Mouse (Mus musculus) retina, postnatal 1 day (tissue): ENCODE measurements around the gene Alox5.
"Not testable (repeated sequence)": the region's sequence is repeated elsewhere in the genome, so short reads cannot be mapped to it uniquely, and the experiment has no call there.

Experiments
- DNase-seq: peaks from one replicate; pipeline ENCODE4 v3.0.0-alpha.2; 2012

Alox5 gene

DNA sequence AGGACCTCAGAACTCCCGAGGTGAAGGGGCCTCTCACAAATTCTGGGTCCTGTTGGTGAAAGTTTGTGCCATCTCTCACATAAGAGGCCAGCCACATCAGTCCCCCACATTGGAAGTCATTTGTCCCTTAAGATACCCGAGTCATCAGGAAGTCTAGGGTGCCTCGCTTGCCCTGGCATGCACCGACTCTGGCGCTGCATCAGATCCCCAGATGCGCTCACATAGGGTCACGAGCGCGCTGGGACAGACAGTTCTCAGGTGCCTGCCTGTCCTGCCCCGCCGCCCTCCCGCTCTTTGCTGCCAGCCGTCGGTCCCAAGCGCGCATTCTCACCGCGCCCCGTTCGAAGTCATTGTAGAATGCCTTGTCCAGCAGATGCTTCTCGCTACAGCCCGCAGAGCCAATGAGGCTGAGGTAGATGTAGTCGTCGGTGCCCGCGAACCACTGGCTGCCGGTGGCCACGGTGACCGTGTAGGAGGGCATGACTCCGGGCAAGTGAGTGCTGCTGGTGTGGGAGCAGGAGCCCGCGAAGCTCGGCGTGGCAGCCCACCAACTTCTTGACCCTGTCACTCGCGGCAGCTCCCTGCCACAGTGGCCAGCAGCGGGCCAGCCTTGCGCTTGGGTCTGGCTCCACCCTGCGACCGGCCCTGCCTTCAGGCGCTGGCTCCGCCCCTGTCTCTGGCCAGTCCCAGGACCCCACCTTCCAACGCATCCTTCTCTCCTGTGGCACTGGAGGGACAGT lies at the start of gene Alox5:
TSS of gene Alox5 (minus strand) at position 635 of the 740 bp plus-strand sequence.
- peak; percentile 53 for DNase-seq

DNA sequence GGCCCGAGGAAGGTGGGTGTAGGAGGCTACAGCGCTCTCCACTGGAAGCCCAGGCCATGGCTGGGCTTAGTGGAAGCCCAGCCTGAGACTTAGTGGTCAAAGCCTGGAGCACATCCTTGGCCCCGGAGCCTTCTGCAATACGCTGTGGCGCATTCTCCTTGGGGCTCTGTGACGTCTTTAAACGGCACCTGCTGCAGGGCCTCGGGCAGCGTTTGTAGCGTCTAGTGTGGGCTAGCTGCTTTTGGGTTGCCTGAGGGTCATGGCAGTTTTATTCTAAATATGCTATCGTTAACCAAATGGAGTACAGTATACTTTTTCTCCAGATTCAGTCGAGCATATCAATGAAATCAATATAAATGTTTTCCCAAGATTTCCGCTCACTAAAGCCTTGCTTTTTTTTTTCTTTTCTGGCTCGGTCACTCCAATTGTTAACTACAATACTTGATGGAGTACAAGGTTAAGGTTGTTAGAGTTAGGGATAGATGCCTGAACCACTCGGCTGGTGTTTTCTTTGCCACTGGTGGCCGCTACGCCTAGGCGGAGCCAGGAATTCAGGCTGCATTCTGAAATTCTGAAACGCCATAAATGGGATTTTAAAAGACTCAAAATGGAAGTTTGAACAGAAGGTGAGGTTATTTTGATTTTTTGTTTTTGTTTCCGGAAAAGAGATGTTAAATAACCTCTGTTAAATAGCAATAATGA lies 45.5 kb upstream of the Alox5 start, which contains the start of gene Olfr212:
TSS of gene Olfr212 (plus strand) at position 215 of the 702 bp plus-strand sequence.
- DNase-seq, result not testable (repeated sequence)

DNA sequence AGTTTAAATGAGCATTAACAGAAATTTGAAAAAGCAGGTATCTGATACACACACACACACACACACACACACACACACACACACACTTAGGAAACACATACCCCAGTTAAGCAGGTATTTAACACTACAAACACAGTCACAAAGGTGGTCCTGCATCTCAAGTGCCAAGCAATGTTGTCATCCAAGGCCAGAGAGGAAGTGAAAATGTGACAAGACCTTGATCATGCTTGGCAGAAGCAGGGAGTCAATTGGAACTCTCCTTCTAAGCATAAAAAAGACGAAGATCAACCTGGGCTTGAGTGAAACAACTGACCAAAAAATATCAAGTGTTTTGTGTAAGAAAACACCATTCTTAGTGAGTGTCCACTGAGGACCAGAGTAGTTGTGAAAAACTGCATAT lies 35.0 kb upstream of the Alox5 start:
- no peak for DNase-seq

DNA sequence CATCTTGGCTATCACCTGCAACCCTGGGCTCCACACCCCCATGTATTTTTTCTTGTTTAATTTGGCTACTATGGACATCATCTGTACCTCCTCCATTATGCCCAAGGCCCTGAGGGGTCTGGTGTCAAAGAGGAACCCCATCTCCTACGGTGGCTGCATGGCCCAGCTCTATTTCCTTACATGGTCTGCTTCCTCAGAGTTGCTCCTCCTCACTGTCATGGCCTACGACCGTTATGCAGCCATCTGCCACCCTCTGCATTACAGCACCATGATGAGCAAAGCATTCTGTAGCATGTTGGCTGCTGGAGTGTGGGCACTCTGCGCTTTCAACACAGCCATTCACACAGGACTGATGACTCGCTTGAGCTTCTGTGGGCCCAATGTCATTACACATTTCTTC lies 32.8 kb upstream of the Alox5 start:
- no peak for DNase-seq

DNA sequence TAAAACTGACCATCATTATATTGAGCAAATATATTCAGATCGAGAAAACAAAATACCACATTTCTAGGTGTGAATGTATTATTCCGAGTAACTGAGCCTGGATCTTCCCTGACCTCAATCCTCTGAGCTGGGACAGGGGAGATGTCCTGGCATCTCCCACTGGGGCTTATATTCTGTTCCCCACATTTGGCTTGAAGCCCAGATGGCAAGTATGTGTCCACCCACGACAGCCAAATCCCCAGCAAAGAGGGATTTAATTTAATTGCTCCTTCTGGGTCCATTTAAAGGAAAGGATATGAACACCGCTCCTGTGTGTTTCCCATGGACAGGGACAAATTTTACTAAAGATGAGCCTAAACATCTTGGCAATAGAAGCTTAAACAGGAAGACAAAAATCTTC lies 27.8 kb upstream of the Alox5 start, which contains the start of gene Olfr211:
TSS of gene Olfr211 (plus strand) at position 301 of the 400 bp plus-strand sequence.
- peak; percentile 31 for DNase-seq

DNA sequence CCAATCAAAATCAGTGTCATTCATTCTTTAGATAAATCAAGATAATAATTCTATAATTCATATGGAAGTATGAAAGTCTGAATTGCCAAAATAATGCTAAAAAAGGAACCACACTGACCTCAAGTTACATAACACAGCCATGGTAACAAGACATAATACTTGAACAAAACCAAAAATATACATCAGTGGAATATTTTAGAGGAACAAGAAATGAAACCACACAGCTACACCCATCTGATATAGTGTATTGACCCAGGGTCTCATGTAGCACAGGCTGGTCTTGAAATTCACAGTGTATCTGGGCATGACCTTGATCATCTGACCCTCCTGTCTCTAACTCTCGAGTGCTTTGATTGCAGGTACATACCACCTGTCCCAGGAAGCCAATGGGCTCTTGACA lies 25.9 kb upstream of the Alox5 start:
- DNase-seq, result no peak

DNA sequence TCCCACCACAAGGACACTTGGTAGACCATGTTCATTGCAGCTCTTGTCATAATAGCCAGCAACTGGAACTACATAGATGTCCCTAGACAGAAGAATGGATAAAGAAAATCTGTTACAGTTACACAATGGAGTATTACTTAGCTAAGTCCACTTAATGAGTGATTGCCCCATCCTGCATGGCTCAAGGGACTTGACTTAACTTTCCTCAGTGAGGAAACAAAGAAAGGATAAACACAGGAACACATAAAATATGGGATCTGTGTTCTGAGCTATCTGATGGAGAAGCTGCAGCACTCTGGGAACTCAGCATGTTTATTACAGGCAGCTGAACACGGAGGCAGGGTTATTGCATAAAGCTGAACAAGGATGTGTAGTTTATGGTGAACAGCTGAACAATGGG lies 24.1 kb upstream of the Alox5 start:
- no peak for DNase-seq

DNA sequence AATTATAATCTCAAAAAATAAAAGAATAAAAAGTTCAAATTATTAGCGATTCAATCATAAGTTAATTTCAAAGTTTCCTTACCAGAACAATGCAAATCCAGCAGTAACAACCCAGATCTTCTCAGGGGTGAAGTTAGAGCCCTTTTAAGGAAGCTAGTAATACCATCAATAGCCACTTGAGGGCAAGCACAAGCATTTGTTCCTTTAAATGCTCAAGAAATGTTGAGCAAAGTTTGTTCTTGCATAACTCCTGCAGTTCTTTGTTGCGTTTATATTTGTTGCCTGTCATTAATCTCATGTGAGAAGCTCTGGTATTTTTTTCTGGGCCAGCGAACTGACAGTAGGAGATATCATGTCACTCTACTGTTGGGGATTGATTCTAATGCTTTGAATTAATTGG lies 7.1 kb upstream of the Alox5 start:
- DNase-seq, result peak; percentile 19

DNA sequence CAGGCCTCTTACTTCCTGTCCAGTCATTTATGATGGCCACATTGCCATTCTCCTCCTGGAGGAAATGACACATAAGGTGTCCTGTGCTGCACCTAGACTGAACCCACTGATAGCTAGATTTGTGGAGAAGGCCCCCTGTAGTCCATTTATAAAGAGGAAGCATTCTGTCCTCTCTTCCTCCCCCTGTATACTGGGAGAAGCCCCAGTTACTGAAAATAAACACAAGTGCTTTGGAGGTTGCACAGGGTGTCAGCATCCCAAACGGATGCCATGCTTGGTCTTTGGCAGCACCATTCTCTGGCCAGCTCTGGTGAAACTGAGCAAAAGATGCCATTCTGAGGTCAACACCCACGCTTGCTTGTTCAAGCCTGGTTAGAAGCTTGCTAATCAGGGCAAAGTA lies 1.7 kb downstream of the Alox5 start:
- DNase-seq, result no peak

DNA sequence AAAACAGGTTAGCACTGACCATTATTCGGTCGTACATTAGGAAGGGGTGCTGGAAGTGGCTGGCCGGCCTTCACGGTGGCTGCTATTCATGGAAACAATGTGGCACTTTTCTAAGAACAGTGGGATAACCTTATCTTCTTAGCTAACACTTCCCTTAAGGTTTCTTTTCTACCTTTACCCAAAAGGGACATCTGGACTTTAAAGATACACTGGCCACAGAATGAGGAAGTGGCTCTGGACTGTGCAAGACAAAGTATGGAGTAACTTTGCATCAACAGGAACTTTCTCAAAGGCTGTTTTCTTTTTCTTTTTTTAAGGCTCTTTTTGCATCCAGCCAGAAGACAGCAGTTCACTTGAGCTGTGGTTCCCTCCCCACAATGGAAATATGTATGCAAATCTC lies 2.2 kb downstream of the Alox5 start:
- DNase-seq, result no peak

DNA sequence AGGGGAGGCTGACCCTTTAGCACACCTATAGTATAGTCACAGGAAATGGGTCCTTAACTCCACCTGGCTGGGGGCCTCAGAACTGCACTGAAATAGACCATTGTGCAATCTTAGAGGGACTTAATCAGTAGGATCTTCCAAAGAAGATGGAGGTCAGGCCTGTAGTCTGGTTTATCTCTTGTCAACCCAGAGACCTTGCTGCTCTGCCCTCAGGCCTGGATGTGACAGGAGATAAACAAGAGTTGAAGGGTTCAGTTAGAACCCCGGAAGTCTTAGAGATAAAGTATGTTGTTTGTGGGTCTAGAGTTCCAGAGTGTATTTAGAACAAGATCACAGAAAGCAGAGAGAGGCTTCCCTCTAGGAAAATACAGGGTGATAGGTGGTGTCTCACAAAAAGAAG lies 4.5 kb downstream of the Alox5 start:
- no peak for DNase-seq

DNA sequence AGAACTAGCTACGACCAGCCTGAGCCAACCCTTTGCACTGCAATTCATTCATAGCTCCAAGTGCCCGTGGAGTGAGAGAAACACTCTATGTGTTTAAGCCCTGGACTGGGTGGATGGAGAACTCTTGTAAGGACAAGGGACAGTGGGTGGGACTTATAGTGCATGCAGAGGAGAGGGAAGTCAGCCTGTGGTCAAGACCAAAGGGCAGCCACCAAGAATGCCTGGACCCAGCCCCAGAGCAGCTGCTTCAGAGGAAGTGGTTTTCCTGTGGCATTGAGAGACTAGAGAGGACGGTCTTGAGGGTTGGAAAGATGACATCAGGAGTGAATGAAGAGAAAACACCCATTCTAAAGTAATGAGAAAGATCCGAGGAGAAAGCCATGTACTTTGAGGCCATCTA lies 5.2 kb downstream of the Alox5 start:
- no peak for DNase-seq

DNA sequence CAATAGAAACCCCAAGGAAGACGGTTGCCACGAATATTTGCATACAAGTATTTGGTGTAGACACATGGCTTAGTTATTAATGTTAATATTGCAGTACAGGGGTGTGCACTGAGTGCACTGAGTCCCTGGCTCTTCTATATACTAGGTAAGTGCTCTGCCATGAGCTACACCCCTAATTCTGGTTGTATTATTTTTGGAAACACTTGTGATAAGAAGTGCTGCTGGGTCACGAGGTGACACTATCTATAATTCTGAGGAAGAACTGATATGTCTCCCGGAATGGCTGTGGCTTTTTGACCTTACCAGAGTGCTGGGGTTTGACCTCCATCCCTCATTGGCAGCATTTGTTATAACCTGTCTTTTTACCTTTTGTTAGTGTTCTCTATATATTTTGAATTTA lies 20.1 kb downstream of the Alox5 start:
- DNase-seq, result no peak

DNA sequence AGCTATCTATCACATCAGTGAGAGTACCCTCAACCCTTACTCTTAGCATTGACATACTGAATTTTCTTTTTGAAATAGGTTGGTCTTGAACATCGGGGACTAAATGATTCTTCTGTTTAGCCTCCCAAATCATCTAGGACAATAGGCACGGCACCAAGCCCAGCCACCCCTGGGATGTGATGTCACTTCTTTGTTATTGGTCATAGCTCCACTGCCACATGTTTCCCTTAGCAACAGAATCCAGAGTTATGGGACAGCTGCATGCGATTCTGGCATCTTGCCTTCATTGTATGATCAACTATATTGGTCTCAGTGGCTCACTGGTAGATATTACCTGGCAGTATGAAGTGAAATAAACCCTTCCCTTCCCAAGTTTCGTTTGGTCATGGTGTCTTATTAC lies 20.5 kb downstream of the Alox5 start:
- DNase-seq, result no peak

DNA sequence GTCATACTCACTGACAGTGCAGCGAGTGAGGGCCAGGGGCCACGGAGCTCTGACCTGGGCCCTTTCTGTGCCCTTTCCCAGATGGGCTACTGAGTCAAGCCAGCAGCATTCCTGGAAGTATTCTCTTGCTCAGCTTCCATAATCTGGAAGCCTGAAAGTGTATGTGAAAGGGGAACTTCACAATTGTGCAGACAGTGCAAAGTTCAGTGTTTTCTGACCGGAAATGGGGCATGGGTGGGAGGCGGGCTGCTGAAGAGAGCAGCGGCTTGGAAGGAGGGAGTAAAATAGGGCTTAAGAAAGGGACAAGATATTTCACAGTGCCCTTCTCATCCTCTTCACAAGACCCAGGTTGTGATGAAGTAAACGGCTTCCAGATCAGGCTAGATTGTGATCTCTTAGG lies 21.4 kb downstream of the Alox5 start:
- no peak for DNase-seq

DNA sequence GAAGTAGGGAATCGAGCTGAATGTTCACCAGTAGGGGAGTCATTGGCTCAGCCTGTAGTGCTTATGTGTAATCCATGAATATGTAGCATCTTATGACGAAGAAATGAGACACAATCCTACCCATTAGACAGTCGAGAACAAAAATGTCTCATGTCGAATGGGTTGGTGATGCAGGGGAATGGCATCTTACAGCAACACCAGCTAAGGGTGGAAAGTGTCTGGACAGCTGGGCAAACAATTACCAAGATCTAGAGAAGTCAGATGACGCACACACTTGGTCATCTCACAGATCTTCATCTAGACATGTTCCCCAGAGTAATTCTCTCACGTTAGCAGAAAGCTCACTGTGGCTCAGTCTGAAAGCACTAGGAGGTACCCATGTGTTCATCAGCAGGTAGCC lies 22.1 kb downstream of the Alox5 start:
- no peak for DNase-seq

DNA sequence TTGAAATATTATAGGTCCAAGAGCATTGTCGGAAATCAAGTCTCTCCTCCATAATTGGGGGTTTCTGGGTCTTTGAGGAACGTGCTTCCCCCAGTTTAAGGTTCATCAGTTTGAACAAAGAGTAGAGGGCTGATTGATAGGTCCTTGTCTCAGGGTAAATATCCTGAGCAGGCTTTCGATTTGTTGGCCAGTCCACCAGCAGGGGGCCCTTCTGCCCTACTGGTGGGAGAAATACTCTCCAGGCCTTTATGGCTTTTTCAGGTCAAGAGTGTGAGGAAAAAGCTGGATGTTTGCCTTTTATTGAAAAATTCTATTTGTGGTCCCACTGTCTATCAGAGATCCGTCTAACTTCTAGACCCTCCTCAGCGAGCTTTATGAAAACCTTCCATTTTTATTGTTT lies 32.7 kb downstream of the Alox5 start:
- no peak for DNase-seq

DNA sequence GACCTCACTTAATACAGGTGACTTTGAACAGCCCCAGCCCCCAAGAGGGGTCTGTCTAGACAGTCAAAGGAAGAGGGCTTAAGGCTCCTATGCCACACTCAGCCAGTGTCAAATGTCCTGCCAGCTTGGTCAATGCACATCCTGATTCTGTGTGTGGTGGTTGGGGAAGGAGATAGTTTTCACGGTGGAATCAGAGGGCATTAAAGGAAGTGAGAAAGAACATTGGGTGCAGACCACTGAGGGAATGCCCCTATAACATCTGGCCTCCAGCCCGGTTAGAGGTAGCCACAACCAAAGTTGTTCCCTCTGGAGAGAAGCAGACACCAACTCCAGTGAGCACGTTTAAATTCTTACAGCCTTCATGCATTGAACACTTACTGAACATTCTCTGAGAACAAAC lies 33.4 kb downstream of the Alox5 start:
- no peak for DNase-seq

DNA sequence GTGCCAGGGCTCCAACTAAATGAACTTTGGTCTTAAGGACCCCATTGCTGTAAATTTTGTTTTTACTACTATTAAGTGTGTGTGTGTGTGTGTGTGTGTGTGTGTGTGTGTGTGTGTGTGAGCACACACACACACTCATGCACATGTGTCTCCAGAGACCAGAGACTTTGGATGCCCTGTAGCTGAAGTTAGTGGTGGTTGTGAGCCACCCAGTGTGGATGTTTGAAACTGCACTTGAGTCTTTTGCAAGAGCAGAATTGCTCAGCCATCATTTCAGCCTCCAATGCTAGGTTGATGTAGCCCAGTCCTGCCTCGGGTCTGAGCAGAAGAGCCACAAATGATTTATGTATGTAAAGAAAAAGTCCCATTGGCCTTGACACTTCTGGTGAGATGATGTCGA lies 37.3 kb downstream of the Alox5 start:
- no peak for DNase-seq

DNA sequence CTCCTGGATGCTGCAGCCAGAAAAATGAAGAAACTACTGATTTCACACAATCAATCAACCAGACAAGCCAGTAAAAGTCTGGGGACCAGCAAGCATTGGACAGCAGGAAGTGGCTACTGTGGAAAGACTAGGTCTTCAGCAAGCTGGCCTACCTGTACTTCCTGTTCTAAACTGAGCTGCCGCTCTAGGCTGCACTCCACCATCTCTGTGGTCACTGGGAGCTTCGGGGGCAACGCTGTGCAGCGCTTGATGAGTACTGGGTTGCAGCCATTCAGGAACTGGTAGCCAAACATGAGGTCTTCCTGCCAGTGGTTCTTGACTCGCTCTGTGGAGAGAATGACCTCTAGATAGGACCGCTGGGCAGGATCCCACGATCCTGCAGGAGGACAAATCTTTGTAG lies 38.0 kb downstream of the Alox5 start:
- DNase-seq, result no peak

DNA sequence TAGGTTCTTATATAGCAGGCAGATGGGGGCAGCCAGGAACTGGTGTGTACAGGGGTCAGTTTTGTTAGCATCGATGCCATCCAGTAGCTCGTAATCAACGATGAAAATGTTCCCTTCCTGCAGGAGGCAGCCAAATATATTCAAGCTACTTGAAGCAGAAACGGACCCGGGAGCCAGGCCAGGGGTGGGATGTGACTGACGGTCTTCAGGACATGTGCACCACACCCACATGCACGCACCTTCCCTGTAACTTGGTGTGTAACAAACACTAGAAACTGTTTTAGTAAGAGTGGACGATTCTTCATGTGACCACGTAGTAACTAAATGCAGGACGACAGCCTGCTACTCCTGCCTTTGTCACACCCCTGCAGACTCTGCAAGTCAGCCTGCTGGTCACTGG lies 40.7 kb downstream of the Alox5 start:
- no peak for DNase-seq

DNA sequence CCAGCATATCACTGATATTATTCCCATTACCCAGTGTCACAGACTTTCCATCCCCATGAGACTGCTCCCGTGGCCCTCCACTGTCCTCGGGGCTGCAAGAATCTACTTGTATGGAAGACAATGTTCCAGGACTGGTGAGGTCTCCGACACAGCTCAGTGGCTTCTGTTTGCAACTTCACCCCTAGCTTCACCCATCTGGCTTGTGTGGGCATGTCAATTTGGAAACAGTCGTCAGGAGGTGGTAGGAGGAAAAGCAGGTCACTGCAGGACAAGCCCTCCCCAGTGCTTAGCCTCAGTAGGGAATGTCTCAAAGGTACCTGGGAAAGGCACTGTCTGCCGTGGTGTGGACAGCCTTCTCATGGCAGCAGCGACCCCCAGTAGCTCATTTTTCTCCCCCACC lies 41.3 kb downstream of the Alox5 start:
- DNase-seq, result no peak

DNA sequence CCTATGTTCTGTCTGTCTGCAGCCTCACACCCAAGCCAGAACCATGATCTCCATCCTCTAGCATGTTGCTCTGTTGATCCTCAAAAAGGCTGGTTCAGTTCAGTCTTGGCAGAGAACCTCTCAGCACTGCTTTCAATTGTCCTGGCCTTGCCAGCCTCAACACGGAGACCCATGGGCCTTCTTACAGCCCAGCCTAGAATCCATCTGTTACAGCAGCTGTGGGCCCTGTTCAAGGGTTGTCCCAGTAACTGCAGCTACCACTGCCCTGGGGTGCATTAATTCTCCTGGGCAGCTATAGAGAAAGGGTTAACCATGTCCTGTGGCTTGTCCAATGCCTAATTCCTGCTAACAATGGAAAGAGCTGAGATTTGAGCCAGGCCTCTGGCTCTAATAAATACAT lies 42.5 kb downstream of the Alox5 start:
- no peak for DNase-seq

DNA sequence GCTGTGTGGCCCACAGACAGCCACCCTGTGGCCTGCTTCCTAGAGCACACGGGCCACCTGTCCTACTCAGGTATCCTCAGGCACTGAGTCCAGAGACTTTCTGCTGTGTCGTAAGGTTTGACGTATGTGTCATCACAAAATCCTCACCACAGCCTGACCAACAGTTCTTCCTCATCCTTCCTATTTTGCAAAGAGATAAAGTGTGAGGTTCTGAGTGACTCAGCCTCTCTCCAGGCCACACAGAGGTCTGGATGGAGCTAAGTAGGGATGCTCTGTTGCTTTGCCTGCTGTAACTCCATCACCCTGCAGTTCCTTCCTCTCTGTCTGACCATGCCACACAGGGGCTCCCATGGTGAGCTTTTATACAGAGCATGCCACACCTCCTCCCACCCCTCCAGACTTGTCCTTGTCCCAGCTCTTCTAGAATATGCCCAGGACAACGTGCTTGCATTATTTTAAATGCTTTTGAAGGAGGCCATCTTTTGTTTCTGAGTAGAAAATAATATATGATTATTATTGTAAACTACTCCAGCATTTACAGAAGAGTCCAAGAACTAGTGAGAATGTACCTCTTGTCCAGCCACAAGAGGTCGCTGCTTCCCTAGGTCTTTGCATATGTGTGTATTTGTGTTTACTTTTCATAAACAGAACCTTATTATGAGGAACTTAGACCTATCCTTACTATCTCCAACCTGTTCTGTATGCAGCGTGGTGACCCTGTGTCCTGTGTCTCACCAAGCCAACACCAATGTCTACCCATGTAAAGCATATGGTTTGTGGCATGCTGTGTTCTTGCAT lies 43.3 kb downstream of the Alox5 start:
- DNase-seq, result no peak
